Mouse (Mus musculus): ENCODE data around the gene Capsl.

- TF ChIP-seq CTCF (IDR thresholded peaks at IDR 0.05; ENCODE audit: low read depth, low read length): no peak
- TF ChIP-seq POLR2A (IDR thresholded peaks at IDR 0.05; ENCODE audit: borderline replicate concordance, low read depth, low read length): no peak
Observed at GRCm38 (mm10) chr15:9421163-9421562, 14.7 kb upstream of the Capsl start.
